Mouse (Mus musculus) limb, embryonic 14.5 days (tissue): ENCODE measurements around the gene Hacd4. TPM values are rescaled to one million over a fixed set of nuclear protein-coding genes. Genes with fewer than 3 reads are reported as not detected.
"Not testable (repeated sequence)": the region's sequence is repeated elsewhere in the genome, so short reads cannot be mapped to it uniquely, and the experiment has no call there.

Experiments
- ATAC-seq: fragments of 200-750 bp; cut with Nextera tagmentation; 2 replicates; pipeline ENCODE4 v1.8.0; 2017; ENCODE audit warnings: low read depth, moderate number of reproducible peaks, moderate TSS enrichment; ENCODE audit not compliant: low FRiP score
- DNase-seq: peaks from one replicate; pipeline ENCODE4 v3.0.0-alpha.2; 2015; ENCODE audit warnings: low spot score
- H3K27ac ChIP-seq: fragments of 300-500 bp; sonication (generic); replicated peaks from 2 replicates; pipeline ENCODE4 v1.5.1; 2014; ENCODE audit warnings: low read depth, mild to moderate bottlenecking, low read length, moderate library complexity, mixed read lengths
- H3K27me3 ChIP-seq: fragments of 300-500 bp; sonication (generic); 2 replicates; pipeline ENCODE4 v1.6.1; 2014; ENCODE audit warnings: low read length, mixed read lengths; ENCODE audit not compliant: control insufficient read depth, insufficient read depth
- H3K36me3 ChIP-seq: fragments of 300-500 bp; sonication (generic); 2 replicates; pipeline ENCODE4 v1.6.1; 2014; ENCODE audit warnings: mild to moderate bottlenecking, low read length, moderate library complexity, mixed read lengths; ENCODE audit not compliant: control insufficient read depth, insufficient read depth
- H3K4me1 ChIP-seq: fragments of 300-500 bp; sonication (generic); 2 replicates; pipeline ENCODE4 v1.6.1; 2014; ENCODE audit warnings: antibody characterized with exemption, low read length, mixed read lengths; ENCODE audit not compliant: control insufficient read depth, insufficient read depth
- H3K4me2 ChIP-seq: fragments of 300-500 bp; sonication (generic); replicated peaks from 2 replicates; pipeline ENCODE4 v1.6.1; 2014; ENCODE audit warnings: low read depth, mild to moderate bottlenecking, low read length, moderate library complexity; ENCODE audit not compliant: severe bottlenecking
- H3K4me3 ChIP-seq: fragments of 300-500 bp; sonication (generic); replicated peaks from 2 replicates; pipeline ENCODE4 v1.5.1; 2014; ENCODE audit warnings: low read length
- H3K9ac ChIP-seq: fragments of 300-500 bp; sonication (generic); 2 replicates; pipeline ENCODE4 v1.6.1; 2014; ENCODE audit warnings: mild to moderate bottlenecking, low read depth, low read length, moderate library complexity; ENCODE audit not compliant: severe bottlenecking
- H3K9me3 ChIP-seq: fragments of 300-500 bp; sonication (generic); 2 replicates; pipeline ENCODE4 v1.6.1; 2016; ENCODE audit warnings: low read length; ENCODE audit not compliant: control insufficient read depth
- POLR2A ChIP-seq: fragments of 200-500 bp; IDR thresholded peaks from 2 replicates; pipeline ENCODE4 v1.8.0; 2012; ENCODE audit warnings: inconsistent platforms, mild to moderate bottlenecking, moderate library complexity, borderline replicate concordance; ENCODE audit not compliant: insufficient read depth, insufficient read length; ENCODE audit errors: extremely low read depth
- WGBS: fragments of 180-500 bp; shearing (Covaris S2); extraction: QIAGEN DNeasy Blood & Tissue Kit; methylation state at CpG from one replicate; pipeline ENCODE4 v1.1.7; 2014; 5-methylcytosine and 5-hydroxymethylcytosine counted together
- polyA plus RNA-seq, 2 experiments: library from polyadenylated mRNA; depleted of rRNA in 1 of 2; stranded (reverse) in 1 of 2; unstranded in 1 of 2; fragments of >200 nt; fragmentation: Nextera tagmentation in 1 of 2; extraction: Ambion mirVana in 1 of 2; gene quantifications; 2 replicates each; pipeline versions ENCODE4 v1.2.1 to v1.2.3; 2012 to 2014

Gene Hacd4
- polyA plus RNA-seq, 2 experiments: 3.4 to 12.5 TPM

DNA sequence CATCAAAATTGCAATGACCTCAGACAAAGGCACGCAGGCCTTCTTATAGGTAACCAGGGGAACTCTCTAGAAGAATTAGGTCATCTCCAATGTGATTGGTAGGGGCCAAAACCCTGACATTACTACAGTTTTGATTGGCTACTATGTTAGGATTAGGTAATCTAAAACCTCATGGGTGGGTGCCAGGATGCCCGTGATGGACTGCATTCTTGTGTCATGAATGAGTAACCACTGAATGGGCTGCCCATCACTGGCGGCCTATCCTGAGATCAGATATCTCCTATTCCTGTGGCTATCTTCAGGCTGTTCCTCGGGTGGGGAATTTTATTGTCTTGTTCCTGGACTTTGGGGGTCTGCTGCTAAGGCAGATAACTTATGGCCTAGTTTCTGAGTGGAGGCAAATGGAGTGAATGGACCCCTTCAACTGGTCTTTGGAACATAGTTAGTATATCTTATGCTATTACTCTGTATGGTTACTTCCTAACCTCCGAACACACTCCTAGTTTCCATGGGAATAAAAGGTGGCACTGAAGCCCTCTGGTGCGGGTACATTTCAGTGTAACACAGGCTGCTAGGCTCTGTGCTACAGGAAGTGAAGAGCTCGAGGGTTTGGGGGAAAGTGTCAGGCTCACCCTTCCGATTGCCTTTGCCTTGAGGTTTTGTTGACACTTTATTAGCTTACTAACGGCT, 38.3 kb downstream of the Hacd4 start:
- no peak overlapping the region for H3K4me3 ChIP-seq
- WGBS: 78% methylated on average over 9 of the region's 9 CpGs
- no peak for TF ChIP-seq POLR2A
- DNase-seq: no peak
- H3K36me3 ChIP-seq: no peaks in the 10 kb centered on the region
- H3K4me2 ChIP-seq: no peak overlapping the region
- H3K9me3 ChIP-seq: no peaks in the 10 kb centered on the region
- no peak overlapping the region for H3K9ac ChIP-seq
- no peaks in the 10 kb centered on the region for H3K27me3 ChIP-seq
- no peak for ATAC-seq
- H3K4me1 ChIP-seq: no peaks in the 10 kb centered on the region
- no peak overlapping the region for H3K27ac ChIP-seq

DNA sequence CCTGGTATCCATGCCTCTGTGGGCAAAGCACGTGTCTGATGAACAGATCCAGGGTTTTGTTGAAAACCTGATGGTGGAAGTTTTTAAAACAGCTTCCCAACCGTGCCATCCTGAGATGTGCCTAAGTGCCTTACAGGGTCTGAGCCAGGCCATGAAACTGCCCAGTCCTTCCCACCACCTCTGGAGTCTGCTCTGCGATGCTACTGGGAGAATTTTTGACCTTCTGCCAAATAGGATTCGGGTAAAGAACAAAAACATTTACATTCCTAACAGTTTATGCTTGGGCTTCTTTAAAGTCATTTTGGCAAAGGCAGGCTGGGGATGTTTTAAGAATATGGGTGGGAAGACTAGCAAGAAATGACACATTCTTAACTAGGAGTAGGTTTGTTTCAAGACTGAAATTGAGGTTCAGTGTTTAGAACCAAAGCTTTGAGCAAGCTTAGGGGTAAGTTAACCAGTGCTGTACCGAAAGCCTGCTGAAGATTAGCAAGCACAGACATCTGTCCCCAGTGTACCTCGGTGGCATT, 41.7 kb downstream of the Hacd4 start:
- H3K27me3 ChIP-seq: no peaks in the 10 kb centered on the region
- no peaks in the 10 kb centered on the region for H3K9me3 ChIP-seq
- TF ChIP-seq POLR2A: no peak
- H3K4me1 ChIP-seq: no peaks in the 10 kb centered on the region
- no peak overlapping the region for H3K4me3 ChIP-seq
- WGBS: 75% methylated on average over 6 of the region's 6 CpGs
- H3K27ac ChIP-seq: no peak overlapping the region
- ATAC-seq: no peak
- H3K36me3 ChIP-seq: no peaks in the 10 kb centered on the region; the same call in 1 of the 2 replicates
- no peak overlapping the region for H3K9ac ChIP-seq
- DNase-seq: no peak
- H3K4me2 ChIP-seq: no peak overlapping the region

DNA sequence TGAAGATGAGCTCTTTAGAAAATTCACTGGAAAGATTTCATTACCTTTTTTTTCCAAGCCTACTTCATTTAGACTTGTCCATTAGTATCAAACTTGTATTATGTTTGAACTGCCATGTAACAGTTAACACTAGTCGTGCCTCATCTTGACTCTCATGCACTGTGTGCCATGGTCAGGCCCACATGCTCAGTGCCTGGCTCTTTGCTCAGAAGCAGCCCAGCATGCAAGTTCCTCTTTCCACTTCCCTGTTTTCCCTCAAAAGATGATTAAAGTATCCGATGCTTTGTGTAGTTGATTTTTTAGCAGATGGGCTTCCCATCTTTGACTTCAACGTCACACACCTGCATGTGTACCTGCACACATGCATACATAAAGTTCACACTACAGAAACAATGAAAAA, 43.0 kb downstream of the Hacd4 start:
- Histone ChIP-seq H3K4me2 (no peak overlapping the region), H3K27ac (no peak overlapping the region), H3K9ac (no peak overlapping the region), H3K36me3 (no peaks in the 10 kb centered on the region; the same call in 1 of the 2 replicates), H3K4me1 (no peaks in the 10 kb centered on the region), H3K27me3 (no peaks in the 10 kb centered on the region), H3K4me3 (no peak overlapping the region), H3K9me3 (no peaks in the 10 kb centered on the region)
- WGBS: 87% methylated on average over 3 of the region's 3 CpGs
- DNase-seq (no peak), ATAC-seq (no peak)
- no peak for TF ChIP-seq POLR2A

DNA sequence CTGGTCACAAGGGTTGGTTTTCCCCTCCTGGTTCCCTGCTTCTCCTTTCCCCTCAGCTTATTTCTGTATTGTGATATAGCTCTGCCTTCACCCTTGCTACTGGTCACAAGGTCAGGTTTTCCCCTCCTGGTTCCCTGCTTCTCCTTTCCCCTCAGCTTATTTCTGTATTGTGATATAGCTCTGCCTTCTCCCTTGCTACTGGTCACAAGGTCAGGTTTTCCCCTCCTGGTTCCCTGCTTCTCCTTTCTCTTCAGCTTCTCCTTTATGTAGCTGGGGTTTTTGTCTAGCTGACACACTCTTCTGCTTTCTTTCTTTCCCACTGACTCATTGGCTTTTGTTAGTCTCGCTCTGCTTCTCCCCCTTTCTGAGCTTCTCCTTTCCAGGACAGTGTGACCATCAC, 48.1 kb downstream of the Hacd4 start:
- not testable (repeated sequence) for H3K4me2 ChIP-seq, ATAC-seq, H3K27ac ChIP-seq, H3K9ac ChIP-seq, H3K9me3 ChIP-seq, H3K36me3 ChIP-seq, DNase-seq, H3K4me1 ChIP-seq, H3K4me3 ChIP-seq, H3K27me3 ChIP-seq
- 83% methylated on average over 1 of the region's 1 CpGs for WGBS

DNA sequence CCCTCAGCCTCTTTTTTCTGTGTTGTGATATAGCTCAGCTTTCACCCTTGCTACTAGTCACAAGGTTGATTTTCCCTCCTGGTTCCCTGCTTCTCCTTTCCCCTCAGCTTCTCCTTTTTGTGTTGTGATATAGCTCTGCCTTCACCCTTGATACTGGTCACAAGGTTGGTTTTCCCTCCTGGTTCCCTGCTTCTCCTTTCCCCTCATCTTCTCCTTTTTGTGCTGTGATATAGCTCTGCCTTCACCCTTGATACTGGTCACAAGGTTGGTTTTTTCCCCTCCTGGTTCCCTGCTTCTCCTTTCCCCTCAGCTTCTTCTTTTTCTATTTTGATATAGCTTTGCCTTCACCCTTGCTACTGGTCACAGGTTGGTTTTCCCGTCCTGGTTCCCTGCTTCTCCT, 48.7 kb downstream of the Hacd4 start:
- H3K4me1 ChIP-seq: no peaks in the 10 kb centered on the region
- TF ChIP-seq POLR2A: no peak
- no peak overlapping the region for H3K27ac ChIP-seq
- no peak overlapping the region for H3K4me3 ChIP-seq
- 88% methylated on average over 1 of the region's 1 CpGs for WGBS
- no peaks in the 10 kb centered on the region for H3K9me3 ChIP-seq
- DNase-seq (no peak), ATAC-seq (no peak)
- H3K27me3 ChIP-seq: no peaks in the 10 kb centered on the region
- no peak overlapping the region for H3K4me2 ChIP-seq
- H3K9ac ChIP-seq: no peak overlapping the region
- no peaks in the 10 kb centered on the region; the same call in 1 of the 2 replicates for H3K36me3 ChIP-seq
